Mouse (Mus musculus): ENCODE data around the gene Ift172. TPM values are rescaled to one million over a fixed set of nuclear protein-coding genes. Genes with fewer than 3 reads are reported as not detected.

Gene Ift172
- polyA plus RNA-seq (2015; fragmentation: Nextera tagmentation; extraction: Ambion mirVana) = 39.4 and 39.5 TPM in 2 replicates

DNA sequence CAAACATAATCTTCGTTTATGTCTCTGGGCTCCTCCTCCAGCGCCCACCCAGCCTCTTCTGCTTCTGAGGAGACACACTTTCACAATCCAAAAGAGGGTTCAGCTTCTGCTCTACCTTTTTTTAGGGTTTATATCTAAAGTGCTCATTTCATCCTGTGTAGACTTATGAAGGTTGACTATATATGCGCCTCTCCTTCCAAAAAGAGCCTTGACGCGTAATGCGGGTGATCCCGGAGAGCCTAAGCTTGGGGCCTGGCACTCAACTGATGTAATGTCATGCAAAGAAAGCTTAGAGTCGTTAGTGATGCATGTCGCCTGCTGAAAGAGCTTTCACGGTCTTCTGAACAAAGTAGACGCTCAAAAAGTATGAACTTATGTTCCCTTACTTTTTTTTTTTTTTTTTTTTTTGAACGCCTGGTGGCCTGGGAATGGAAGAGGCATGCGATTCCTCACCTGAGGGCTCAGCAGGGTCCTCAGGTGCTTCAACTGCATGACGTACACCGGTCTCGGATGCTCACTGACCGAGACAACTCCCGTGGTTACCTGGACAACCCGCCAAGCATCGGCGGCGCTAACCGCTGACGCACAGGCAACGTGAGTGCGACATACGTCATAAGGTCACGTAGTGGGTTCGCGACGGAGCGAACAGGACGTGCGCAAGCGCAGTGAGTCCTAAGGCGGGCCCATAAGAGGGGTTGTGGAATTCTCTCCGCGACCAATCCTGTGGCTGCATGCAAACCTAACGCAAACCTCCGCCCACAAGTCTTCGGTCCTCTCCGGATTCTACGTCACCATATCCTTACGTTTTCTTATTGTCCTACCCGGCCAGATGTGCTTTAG, at the start of gene Ift172:
TSS of gene Ift172 (minus strand) at position 596 of the 840 bp plus-strand sequence.
- Histone ChIP-seq H3K4me2 (replicated peaks) (peak within 1 kb of the TSS; percentile 71), H3K9ac (peak within 1 kb of the TSS; percentile 55), H3K4me1 (peaks cover 29% of the 10 kb centered on the region), H3K36me3 (peaks cover 34% of the 10 kb centered on the region), H3K4me3 (replicated peaks) (peak within 1 kb of the TSS; percentile 65), H3K27ac (replicated peaks) (peak within 1 kb of the TSS; percentile 94), H3K27me3 (no peaks in the 10 kb centered on the region), H3K9me3 (replicated peaks) (no peaks in the 10 kb centered on the region)
- peak; percentile 94 for ATAC-seq (ENCODE audit: insufficient number of reproducible peaks, low FRiP score, low TSS enrichment, low read depth)
- 2% methylated on average over 45 of the region's 45 CpGs for WGBS

DNA sequence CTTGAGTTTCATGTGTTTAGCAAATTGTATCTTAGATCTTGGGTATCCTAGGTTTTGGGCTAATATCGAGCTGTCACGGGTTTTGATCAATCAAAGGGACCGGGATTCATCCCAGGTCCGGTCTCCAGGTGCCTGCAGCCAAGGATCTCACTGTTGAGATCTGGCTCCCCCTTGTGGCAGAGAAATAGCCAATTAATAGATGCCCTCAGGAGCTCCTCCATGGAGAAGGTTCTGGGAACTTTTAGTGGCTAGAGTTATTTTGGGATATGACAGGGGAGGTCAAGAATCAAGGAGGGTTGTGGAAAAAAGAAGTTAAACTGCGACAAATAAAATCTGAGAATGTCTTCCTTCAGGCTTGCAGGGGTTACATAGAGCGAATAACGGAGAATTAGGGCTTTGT, 37.3 kb upstream of the Ift172 start:
- ATAC-seq (ENCODE audit: insufficient number of reproducible peaks, low FRiP score, low TSS enrichment, low read depth) = no peak
- WGBS = 31% methylated on average over 7 of the region's 7 CpGs
- no peaks in the 10 kb centered on the region for H3K27me3 ChIP-seq
- H3K27ac ChIP-seq (replicated peaks) = no peak overlapping the region
- no peak overlapping the region for H3K4me3 ChIP-seq (replicated peaks)
- no peak overlapping the region for H3K9ac ChIP-seq
- no peak overlapping the region for H3K4me2 ChIP-seq (replicated peaks)
- no peaks in the 10 kb centered on the region for H3K36me3 ChIP-seq
- H3K4me1 ChIP-seq = no peaks in the 10 kb centered on the region
- H3K9me3 ChIP-seq (replicated peaks) = no peaks in the 10 kb centered on the region

- no peak overlapping the region for H3K27ac ChIP-seq (replicated peaks)
- WGBS = 11% methylated on average over 5 of the region's 5 CpGs
- ATAC-seq (ENCODE audit: insufficient number of reproducible peaks, low FRiP score, low TSS enrichment, low read depth) = no peak
Measured at GRCm38 (mm10) chr5:31326850-31327249, 35.9 kb upstream of the Ift172 start.

DNA sequence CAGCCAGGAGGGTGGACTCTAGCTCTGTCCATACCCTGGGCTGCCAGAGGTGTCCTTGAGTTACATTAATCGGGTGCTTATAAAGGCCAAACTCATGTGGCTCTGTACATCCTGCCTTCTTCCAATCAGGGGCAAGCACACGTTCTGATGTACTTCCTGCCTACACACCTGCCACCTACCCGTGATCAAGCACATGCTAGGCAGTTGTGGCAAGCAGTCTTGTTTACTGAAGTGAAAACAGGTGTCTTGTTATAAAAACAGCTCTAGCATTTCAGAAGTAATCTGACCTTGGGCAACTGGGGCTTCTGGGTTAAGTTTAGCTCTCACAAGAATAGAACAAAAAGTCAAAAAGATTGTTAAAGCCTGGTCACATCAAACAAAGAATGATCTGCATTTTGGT, 33.2 kb upstream of the Ift172 start:
- no peak for ATAC-seq (ENCODE audit: insufficient number of reproducible peaks, low FRiP score, low TSS enrichment, low read depth)
- no peaks in the 10 kb centered on the region for H3K4me1 ChIP-seq
- H3K4me3 ChIP-seq (replicated peaks) = no peak overlapping the region
- H3K36me3 ChIP-seq = no peaks in the 10 kb centered on the region
- H3K27me3 ChIP-seq = no peaks in the 10 kb centered on the region
- 54% methylated on average over 3 of the region's 3 CpGs for WGBS
- no peak overlapping the region for H3K9ac ChIP-seq
- H3K9me3 ChIP-seq (replicated peaks) = no peaks in the 10 kb centered on the region
- H3K27ac ChIP-seq (replicated peaks) = no peak overlapping the region
- H3K4me2 ChIP-seq (replicated peaks) = no peak overlapping the region

More at GRCm38 (mm10) chr5:31326850-31327249, 35.9 kb upstream of the Ift172 start:
- Histone ChIP-seq H3K4me2 (replicated peaks) (no peak overlapping the region), H3K4me3 (replicated peaks) (no peak overlapping the region), H3K9ac (no peak overlapping the region), H3K36me3 (no peaks in the 10 kb centered on the region), H3K27me3 (no peaks in the 10 kb centered on the region), H3K9me3 (replicated peaks) (no peaks in the 10 kb centered on the region), H3K4me1 (no peaks in the 10 kb centered on the region)

GRCm38 (mm10) chr5:31322776-31323175, 31.9 kb upstream of the Ift172 start:
- 80% methylated on average over 3 of the region's 3 CpGs for WGBS
- H3K27ac ChIP-seq (replicated peaks) = no peak overlapping the region
- H3K27me3 ChIP-seq = no peaks in the 10 kb centered on the region
- H3K4me3 ChIP-seq (replicated peaks) = no peak overlapping the region
- no peaks in the 10 kb centered on the region for H3K4me1 ChIP-seq
- no peak for ATAC-seq (ENCODE audit: insufficient number of reproducible peaks, low FRiP score, low TSS enrichment, low read depth)
- no peaks in the 10 kb centered on the region for H3K9me3 ChIP-seq (replicated peaks)
- no peak overlapping the region for H3K9ac ChIP-seq
- H3K36me3 ChIP-seq = no peaks in the 10 kb centered on the region
- H3K4me2 ChIP-seq (replicated peaks) = no peak overlapping the region

DNA sequence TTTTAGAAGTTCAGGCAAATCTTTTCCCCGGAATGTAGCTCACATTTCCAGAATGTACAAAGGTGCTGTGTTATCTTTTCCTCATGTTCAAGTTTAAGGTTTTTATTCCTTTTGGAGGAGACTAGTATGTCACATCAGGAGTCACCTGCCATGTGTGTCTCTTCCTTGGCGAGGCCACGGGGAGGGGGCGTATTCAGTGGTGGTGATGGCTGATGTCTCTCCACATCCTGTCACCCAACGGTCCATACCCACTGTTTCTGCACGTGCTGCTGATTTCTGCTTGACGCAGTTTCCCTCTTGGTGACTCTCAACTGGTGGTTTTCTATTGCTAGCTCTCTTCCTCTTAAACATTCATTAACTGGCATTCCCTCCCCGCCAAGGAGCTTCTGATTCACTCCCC, 21.9 kb upstream of the Ift172 start:
- no peak overlapping the region for H3K27ac ChIP-seq (replicated peaks)
- H3K9me3 ChIP-seq (replicated peaks) = no peaks in the 10 kb centered on the region
- no peak for ATAC-seq (ENCODE audit: insufficient number of reproducible peaks, low FRiP score, low TSS enrichment, low read depth)
- no peak overlapping the region for H3K4me2 ChIP-seq (replicated peaks)
- H3K4me1 ChIP-seq = no peaks in the 10 kb centered on the region
- H3K4me3 ChIP-seq (replicated peaks) = no peak overlapping the region
- 87% methylated on average over 8 of the region's 8 CpGs for WGBS
- no peaks in the 10 kb centered on the region for H3K36me3 ChIP-seq
- H3K27me3 ChIP-seq = no peaks in the 10 kb centered on the region
- H3K9ac ChIP-seq = no peak overlapping the region

DNA sequence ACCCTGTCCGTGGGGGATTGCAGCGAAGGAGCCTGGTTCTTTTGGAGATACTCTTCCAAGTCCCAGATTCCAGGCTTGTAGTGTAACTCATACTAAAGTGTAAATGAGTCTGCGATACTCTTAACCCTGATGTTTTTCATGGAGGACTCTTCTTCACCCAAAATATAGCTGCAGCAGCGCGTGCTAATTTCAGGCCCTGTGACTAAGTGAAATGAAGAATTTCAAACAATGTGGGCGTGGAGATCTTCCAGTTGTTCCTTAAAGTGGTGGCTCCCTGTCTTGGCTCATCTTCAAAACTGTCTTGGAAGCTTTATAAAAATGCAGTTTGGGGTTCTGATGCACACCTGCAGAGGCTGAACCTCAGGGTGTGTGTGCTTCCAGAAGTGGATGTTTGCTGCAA, 12.2 kb upstream of the Ift172 start:
- Histone ChIP-seq H3K9ac (no peak overlapping the region), H3K4me3 (replicated peaks) (no peak overlapping the region), H3K27ac (replicated peaks) (no peak overlapping the region), H3K36me3 (no peaks in the 10 kb centered on the region), H3K4me1 (no peaks in the 10 kb centered on the region), H3K4me2 (replicated peaks) (no peak overlapping the region), H3K9me3 (replicated peaks) (no peaks in the 10 kb centered on the region), H3K27me3 (no peaks in the 10 kb centered on the region)
- ATAC-seq (ENCODE audit: insufficient number of reproducible peaks, low FRiP score, low TSS enrichment, low read depth) = no peak
- 79% methylated on average over 6 of the region's 6 CpGs for WGBS

GRCm38 (mm10) chr5:31301866-31302265, 10.9 kb upstream of the Ift172 start:
- 75% methylated on average over 8 of the region's 8 CpGs for WGBS
- no peaks in the 10 kb centered on the region for H3K9me3 ChIP-seq (replicated peaks)
- no peak overlapping the region for H3K4me3 ChIP-seq (replicated peaks)
- no peak overlapping the region for H3K9ac ChIP-seq
- H3K4me1 ChIP-seq = no peaks in the 10 kb centered on the region
- H3K36me3 ChIP-seq = no peaks in the 10 kb centered on the region
- no peak overlapping the region for H3K27ac ChIP-seq (replicated peaks)
- ATAC-seq (ENCODE audit: insufficient number of reproducible peaks, low FRiP score, low TSS enrichment, low read depth) = no peak
- no peak overlapping the region for H3K4me2 ChIP-seq (replicated peaks)
- no peaks in the 10 kb centered on the region for H3K27me3 ChIP-seq

DNA sequence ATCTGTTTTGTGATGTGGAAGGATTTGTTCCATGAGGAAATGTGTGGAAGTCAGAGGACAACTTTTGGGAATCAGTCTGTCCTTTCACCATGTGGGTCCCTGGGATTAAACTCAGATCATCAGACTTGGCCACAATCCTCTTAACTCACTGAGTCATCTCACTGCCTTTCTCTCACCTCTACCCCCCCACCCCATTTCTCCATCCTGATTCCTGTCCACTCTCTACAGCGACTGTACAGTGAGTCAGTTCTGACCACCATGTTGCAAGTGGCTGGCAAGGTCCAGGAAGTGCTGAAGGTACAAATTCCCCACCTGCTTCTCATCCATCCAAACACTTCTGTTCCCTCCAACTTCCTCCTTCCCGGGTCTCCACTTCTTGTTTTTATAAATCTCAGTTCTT, 7.6 kb upstream of the Ift172 start:
- no peak overlapping the region for H3K4me2 ChIP-seq (replicated peaks)
- H3K9ac ChIP-seq = no peak overlapping the region
- no peak overlapping the region for H3K27ac ChIP-seq (replicated peaks)
- no peak overlapping the region for H3K4me3 ChIP-seq (replicated peaks)
- H3K9me3 ChIP-seq (replicated peaks) = no peaks in the 10 kb centered on the region
- H3K27me3 ChIP-seq = no peaks in the 10 kb centered on the region
- peaks cover 3% of the 10 kb centered on the region; the same call in 1 of the 2 replicates for H3K36me3 ChIP-seq
- H3K4me1 ChIP-seq = peaks cover 13% of the 10 kb centered on the region
- 44% methylated on average over 2 of the region's 2 CpGs for WGBS
- ATAC-seq (ENCODE audit: insufficient number of reproducible peaks, low FRiP score, low TSS enrichment, low read depth) = no peak

DNA sequence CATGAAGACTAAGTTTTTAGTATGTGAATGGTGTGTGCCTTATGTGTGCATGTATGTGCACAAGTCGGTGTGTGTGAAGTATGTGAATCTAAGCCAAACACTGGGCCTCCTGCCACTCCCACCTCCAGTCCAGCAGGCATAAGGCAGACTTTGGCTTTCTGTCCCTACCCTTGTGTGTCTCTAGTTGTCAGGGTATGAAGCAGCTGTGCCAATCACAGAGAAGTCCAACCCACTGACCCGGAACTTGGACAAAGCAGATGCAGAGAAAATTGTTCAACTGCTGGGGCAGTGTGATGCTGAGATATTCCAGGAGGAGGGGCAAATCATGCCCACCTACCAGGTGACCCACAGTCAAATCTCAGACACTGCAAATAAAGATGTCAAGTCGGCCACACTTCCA, 7.1 kb upstream of the Ift172 start:
- 76% methylated on average over 3 of the region's 3 CpGs for WGBS

DNA sequence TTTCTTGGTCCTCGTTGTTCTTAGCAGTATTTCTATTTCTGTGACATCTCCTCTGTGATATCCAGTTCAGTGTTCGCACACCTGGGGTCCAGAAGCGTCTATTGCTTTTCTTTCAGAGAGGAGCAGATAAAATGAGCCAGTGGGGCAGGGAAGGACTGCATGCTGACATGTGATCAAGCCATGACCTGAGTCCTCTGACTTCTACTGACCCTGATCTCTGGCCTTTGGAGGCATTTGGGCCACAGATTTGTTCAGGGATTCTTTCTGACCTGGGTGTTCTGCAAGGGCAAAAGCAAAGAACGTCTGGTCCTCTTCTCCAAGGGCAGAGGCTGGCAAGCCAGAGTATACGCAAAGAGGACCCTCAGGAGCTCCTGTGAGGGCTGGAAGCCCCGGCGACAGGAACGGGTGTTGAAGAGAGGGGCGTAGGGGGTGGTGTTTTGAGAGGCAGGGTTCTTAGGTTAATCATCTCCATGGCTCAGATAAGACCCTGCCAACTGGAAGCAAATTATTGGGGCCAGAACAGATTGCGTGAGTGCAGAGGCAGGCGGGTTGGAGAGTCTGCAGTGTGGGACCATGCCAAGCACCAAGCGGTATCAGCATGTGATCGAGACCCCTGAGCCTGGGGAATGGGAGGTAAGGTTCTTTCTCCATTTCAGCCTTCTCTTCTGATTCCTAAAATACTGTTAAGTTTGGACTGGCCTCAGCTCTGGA, 6.3 kb upstream of the Ift172 start, which contains the start of gene Gckr:
TSS of gene Gckr (plus strand) at position 397 of the 711 bp plus-strand sequence.
- H3K27ac ChIP-seq (replicated peaks) = no peak within 1 kb of the TSS
- no peak for ATAC-seq (ENCODE audit: insufficient number of reproducible peaks, low FRiP score, low TSS enrichment, low read depth)
- H3K36me3 ChIP-seq = peaks cover 16% of the 10 kb centered on the region
- H3K4me1 ChIP-seq = peaks cover 13% of the 10 kb centered on the region
- peak within 1 kb of the TSS; percentile 81 for H3K4me2 ChIP-seq (replicated peaks)
- WGBS = 72% methylated on average over 13 of the region's 13 CpGs
- peak within 1 kb of the TSS; percentile 85; the same call in 1 of the 2 replicates for H3K4me3 ChIP-seq (replicated peaks)
- no peak within 1 kb of the TSS for H3K9ac ChIP-seq
- H3K27me3 ChIP-seq = no peaks in the 10 kb centered on the region
- no peaks in the 10 kb centered on the region for H3K9me3 ChIP-seq (replicated peaks)

More for the DNA sequence above, 7.1 kb upstream of the Ift172 start:
- Histone ChIP-seq H3K4me3 (replicated peaks) (no peak overlapping the region), H3K9me3 (replicated peaks) (no peaks in the 10 kb centered on the region), H3K27me3 (no peaks in the 10 kb centered on the region), H3K9ac (no peak overlapping the region), H3K4me1 (peaks cover 13% of the 10 kb centered on the region), H3K4me2 (replicated peaks) (no peak overlapping the region), H3K27ac (replicated peaks) (no peak overlapping the region), H3K36me3 (peaks cover 8% of the 10 kb centered on the region; the same call in 1 of the 2 replicates)
- no peak for ATAC-seq (ENCODE audit: insufficient number of reproducible peaks, low FRiP score, low TSS enrichment, low read depth)

All from embryonic facial prominence, embryonic 15.5 days (tissue).